Mouse (Mus musculus) T-cell, adult 2 months (primary cell): ENCODE results near the gene Gm3139.
"Not testable (repeated sequence)": the region's sequence is repeated elsewhere in the genome, so short reads cannot be mapped to it uniquely, and the experiment has no call there.

Experiments
- DNase-seq: peaks from one replicate; pipeline ENCODE4 v3.0.0; 2022; ENCODE audit warnings: low spot score

The Gm3139 gene

GRCm38 (mm10) chr5:94525987-94526386 lies at the start of gene Gm3139:
Gm3139 (plus strand) TSS chr5:94526287.
- DNase-seq, result not testable (repeated sequence)
